In the genomic region with DNA sequence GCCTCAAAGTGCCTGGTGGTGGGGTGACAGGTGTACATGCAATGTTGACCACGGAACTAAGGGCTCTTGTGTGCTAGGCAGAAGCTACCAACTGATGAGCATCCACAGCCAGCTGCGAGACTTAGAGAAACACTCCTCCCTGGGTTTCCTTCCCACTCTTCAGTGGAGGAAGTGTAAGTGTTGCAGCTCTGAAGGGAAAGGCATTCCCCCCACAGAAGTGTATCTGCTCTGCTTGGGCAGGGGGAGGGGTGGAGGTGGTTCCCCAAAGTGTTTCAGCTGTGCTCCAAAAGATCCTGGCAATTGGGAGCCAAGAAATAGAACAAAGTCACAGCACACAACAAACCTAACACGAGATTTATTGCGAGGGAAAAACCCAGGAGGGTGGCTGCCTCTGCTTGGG, we compare ENCODE assay signal across 8 mouse cellular contexts. TPM values are rescaled to one million over a fixed set of nuclear protein-coding genes. Genes with fewer than 3 reads are reported as not detected.
DNase-seq lines count a peak whose midpoint lies in the region; ATAC-seq and TF ChIP-seq lines count a peak whose summit lies in the region.

No protein-coding gene starts in this region.

- peaks cover 39% of the 10 kb centered on the region; the same call in 1 of the 2 replicates for H3K79me2 ChIP-seq in liver, adult 2 months (ENCODE audit: control insufficient read depth, insufficient read depth, low read length)

- TF ChIP-seq POLR2A in liver, adult 2 months (IDR thresholded peaks at IDR 0.05; ENCODE audit: extremely low read depth, insufficient read depth, low read length) = no peak

- 37% methylated on average over 4 of the region's 4 CpGs for WGBS in liver, adult 2 months
- 60% methylated on average over 4 of the region's 4 CpGs for WGBS in embryonic facial prominence, embryonic 15.5 days
- 70% methylated on average over 4 of the region's 4 CpGs for WGBS in neural tube, embryonic 15.5 days

- peak overlapping the region; percentile 46 for H3K27ac ChIP-seq in liver, adult 2 months (replicated peaks; ENCODE audit: insufficient read depth, low read depth, low read length)
- peak overlapping the region; percentile 79 for H3K27ac ChIP-seq in embryonic facial prominence, embryonic 15.5 days (replicated peaks)
- H3K27ac ChIP-seq in neural tube, embryonic 15.5 days (replicated peaks) = peak overlapping the region; percentile 86

- H3K4me2 ChIP-seq in embryonic facial prominence, embryonic 15.5 days (replicated peaks) = peak overlapping the region; percentile 98
- H3K4me2 ChIP-seq in neural tube, embryonic 15.5 days = peak overlapping the region; percentile 98

- no peaks in the 10 kb centered on the region for H3K9me3 ChIP-seq in embryonic facial prominence, embryonic 15.5 days (replicated peaks)
- no peaks in the 10 kb centered on the region for H3K9me3 ChIP-seq in neural tube, embryonic 15.5 days (replicated peaks)

- H3K27me3 ChIP-seq in liver, adult 2 months (ENCODE audit: control insufficient read depth, insufficient read depth, low read length) = no peaks in the 10 kb centered on the region
- H3K27me3 ChIP-seq in embryonic facial prominence, embryonic 15.5 days = no peaks in the 10 kb centered on the region
- no peaks in the 10 kb centered on the region for H3K27me3 ChIP-seq in neural tube, embryonic 15.5 days (replicated peaks)

- peak overlapping the region; percentile 43 for H3K9ac ChIP-seq in liver, adult 2 months (ENCODE audit: low read depth, low read length)
- H3K9ac ChIP-seq in embryonic facial prominence, embryonic 15.5 days = peak overlapping the region; percentile 39; the same call in 1 of the 2 replicates
- peak overlapping the region; percentile 58 for H3K9ac ChIP-seq in neural tube, embryonic 15.5 days (replicated peaks)

- no peak for DNase-seq in liver, adult 2 months (ENCODE audit: extremely low read depth, low read depth, low spot score)
- no peak for DNase-seq in liver
- DNase-seq in left cerebral cortex, postnatal 25 days (ENCODE audit: low spot score in 2 of 2) = peak; percentile 47 to 86
- no peak for DNase-seq in gastrocnemius, postnatal 14 days
- no peak for DNase-seq in ovary, postnatal 14 days (ENCODE audit: low spot score)

- peaks cover 29% of the 10 kb centered on the region for H3K4me1 ChIP-seq in liver, adult 2 months (ENCODE audit: control insufficient read depth, insufficient read depth, low read length)
- H3K4me1 ChIP-seq in embryonic facial prominence, embryonic 15.5 days = peaks cover 46% of the 10 kb centered on the region
- peaks cover 45% of the 10 kb centered on the region for H3K4me1 ChIP-seq in neural tube, embryonic 15.5 days

- no peak for TF ChIP-seq CTCF in liver, adult 2 months (IDR thresholded peaks at IDR 0.05; ENCODE audit: low read depth, low read length)

- H3K36me3 ChIP-seq in liver, adult 2 months (ENCODE audit: control insufficient read depth, insufficient read depth, low read length) = no peaks in the 10 kb centered on the region
- peaks cover 7% of the 10 kb centered on the region; the same call in 1 of the 2 replicates for H3K36me3 ChIP-seq in embryonic facial prominence, embryonic 15.5 days
- 0 out of 2 replicates have a peak, but pooled peaks cover 2% of the 10 kb centered on the region for H3K36me3 ChIP-seq in neural tube, embryonic 15.5 days

- ATAC-seq in embryonic facial prominence, embryonic 15.5 days (ENCODE audit: insufficient number of reproducible peaks, low FRiP score, low TSS enrichment, low read depth) = no peak
- peak; percentile 4 for ATAC-seq in neural tube, embryonic 15.5 days (ENCODE audit: low FRiP score)
- ATAC-seq in inflammation-experienced regulatory T-cells, adult 6 months = no peak

- intact Hi-C loops in left cerebral cortex, postnatal 25 days (cut with DNase I) = loop anchor here (5.0 kb wide), 2 partner anchors 63 to 153 kb away; a partner anchor contains a TSS
- intact Hi-C loops in gastrocnemius, postnatal 14 days (cut with DNase I; ENCODE audit: low total_unique reads) = no loop called here

- H3K4me3 ChIP-seq in liver, adult 2 months (ENCODE audit: insufficient read depth, low read depth, low read length) = no peak overlapping the region
- peak overlapping the region; percentile 99 for H3K4me3 ChIP-seq in embryonic facial prominence, embryonic 15.5 days (replicated peaks)
- H3K4me3 ChIP-seq in neural tube, embryonic 15.5 days (replicated peaks) = peak overlapping the region; percentile 78

RNA-seq across cellular contexts. Expression of a gene that starts 0.9 kb away (rescaled TPM):
- total RNA-seq in liver, adult 2 months (2014; rRNA removed) = 19.0 and 26.3 TPM in 2 replicates
- 20.3 and 22.3 TPM in 2 replicates for polyA plus RNA-seq in liver, adult 2 months (2012; rRNA removed)
- polyA plus RNA-seq in embryonic facial prominence, embryonic 15.5 days (2015; fragmentation: Nextera tagmentation; extraction: Ambion mirVana) = 18.6 and 21.2 TPM in 2 replicates
- total RNA-seq in left cerebral cortex, postnatal 25 days (2021) = 10 to 100 TPM; 58.2 to 61.6 TPM
- 11.8 and 12.6 TPM in 2 replicates for polyA plus RNA-seq in neural tube, embryonic 15.5 days (2015; fragmentation: Nextera tagmentation; extraction: Ambion mirVana)
- polyA plus RNA-seq in inflammation-experienced regulatory T-cells, adult 6 months (2017; shearing (Covaris generic)) = 10 to 100 TPM; 13.6 to 17.4 (median 14.2) TPM
- total RNA-seq in gastrocnemius, postnatal 14 days (2021) = 10 to 100 TPM; 31.6 to 35.0 TPM

RNA-seq across cellular contexts. Expression of a gene that starts 19.4 kb away (rescaled TPM):
- total RNA-seq in liver, adult 2 months (2014; rRNA removed) = not detected in 2 replicates
- 0.24 TPM in 1 of 2 replicates, not detected in the other for polyA plus RNA-seq in liver, adult 2 months (2012; rRNA removed)
- polyA plus RNA-seq in embryonic facial prominence, embryonic 15.5 days (2015; fragmentation: Nextera tagmentation; extraction: Ambion mirVana) = 5.1 and 7.3 TPM in 2 replicates
- under 1 TPM; 0.23 to 0.48 TPM for total RNA-seq in left cerebral cortex, postnatal 25 days (2021)
- 3.1 and 6.4 TPM in 2 replicates for polyA plus RNA-seq in neural tube, embryonic 15.5 days (2015; fragmentation: Nextera tagmentation; extraction: Ambion mirVana)
- polyA plus RNA-seq in inflammation-experienced regulatory T-cells, adult 6 months (2017; shearing (Covaris generic)) = under 1 TPM in 2 of 3 experiments, not detected in 1; 0.24 to 0.40 TPM
- 10 to 100 TPM; 18.6 to 19.6 TPM for total RNA-seq in gastrocnemius, postnatal 14 days (2021)

RNA-seq across cellular contexts. Expression of a gene that starts 24.4 kb away (rescaled TPM):
- not detected in 2 replicates for total RNA-seq in liver, adult 2 months (2014; rRNA removed)
- polyA plus RNA-seq in liver, adult 2 months (2012; rRNA removed) = not detected in 2 replicates
- polyA plus RNA-seq in embryonic facial prominence, embryonic 15.5 days (2015; fragmentation: Nextera tagmentation; extraction: Ambion mirVana) = 1.7 and 2.6 TPM in 2 replicates
- total RNA-seq in left cerebral cortex, postnatal 25 days (2021) = 10 to 100 TPM; 17.7 to 18.9 TPM
- polyA plus RNA-seq in neural tube, embryonic 15.5 days (2015; fragmentation: Nextera tagmentation; extraction: Ambion mirVana) = 7.9 and 9.8 TPM in 2 replicates
- under 1 TPM in 2 of 3 experiments, not detected in 1; 0.41 to 0.55 TPM for polyA plus RNA-seq in inflammation-experienced regulatory T-cells, adult 6 months (2017; shearing (Covaris generic))
- 1 to 10 TPM; 1.3 to 2.8 TPM for total RNA-seq in gastrocnemius, postnatal 14 days (2021)

RNA-seq across cellular contexts. Expression of a gene that starts 38.4 kb away (rescaled TPM):
- not detected in 2 replicates for total RNA-seq in liver, adult 2 months (2014; rRNA removed)
- 0.04 TPM in 2 replicates for polyA plus RNA-seq in liver, adult 2 months (2012; rRNA removed)
- 8.9 and 9.3 TPM in 2 replicates for polyA plus RNA-seq in embryonic facial prominence, embryonic 15.5 days (2015; fragmentation: Nextera tagmentation; extraction: Ambion mirVana)
- total RNA-seq in left cerebral cortex, postnatal 25 days (2021) = 100 to 1,000 TPM; 105 to 111 TPM
- 35.5 and 42.4 TPM in 2 replicates for polyA plus RNA-seq in neural tube, embryonic 15.5 days (2015; fragmentation: Nextera tagmentation; extraction: Ambion mirVana)
- polyA plus RNA-seq in inflammation-experienced regulatory T-cells, adult 6 months (2017; shearing (Covaris generic)) = not detected
- 10 to 100 TPM; 14.5 to 24.5 TPM for total RNA-seq in gastrocnemius, postnatal 14 days (2021)

RNA-seq across cellular contexts. Expression of a gene that starts 51.7 kb away (rescaled TPM):
- total RNA-seq in liver, adult 2 months (2014; rRNA removed) = 169 and 197 TPM in 2 replicates
- polyA plus RNA-seq in liver, adult 2 months (2012; rRNA removed) = 327 and 394 TPM in 2 replicates
- 377 and 397 TPM in 2 replicates for polyA plus RNA-seq in embryonic facial prominence, embryonic 15.5 days (2015; fragmentation: Nextera tagmentation; extraction: Ambion mirVana)
- 100 to 1,000 TPM; 123 to 125 TPM for total RNA-seq in left cerebral cortex, postnatal 25 days (2021)
- polyA plus RNA-seq in neural tube, embryonic 15.5 days (2015; fragmentation: Nextera tagmentation; extraction: Ambion mirVana) = 299 and 314 TPM in 2 replicates
- 100 to 1,000 TPM; 303 to 304 (median 304) TPM for polyA plus RNA-seq in inflammation-experienced regulatory T-cells, adult 6 months (2017; shearing (Covaris generic))
- 100 to 1,000 TPM; 123 to 134 TPM for total RNA-seq in gastrocnemius, postnatal 14 days (2021)

Comparison
In these comparisons a context has a peak if more than half of its experiments do, and no peak if none do; other contexts are left out.
1. DNase-seq: peak in left cerebral cortex, postnatal 25 days (2 of 2); none in liver, adult 2 months (single experiment), liver (single experiment), gastrocnemius, postnatal 14 days (single experiment) and ovary, postnatal 14 days (single experiment).
2. Peak in every context shown above with its lines, with median percentiles within 50 percentile points of each other: H3K27ac ChIP-seq and H3K9ac ChIP-seq.